Mouse (Mus musculus) lung, adult 18-20 months (tissue): ENCODE results near the gene Rbm20.
"Not testable (repeated sequence)": the region's sequence is repeated elsewhere in the genome, so short reads cannot be mapped to it uniquely, and the experiment has no call there.

ENCODE experiments used
- DNase-seq, 2 experiments: peaks; one replicate each; pipeline ENCODE4 v3.0.0; 2022; ENCODE audit warnings: mixed read lengths in 2 of 2

The Rbm20 gene

DNA sequence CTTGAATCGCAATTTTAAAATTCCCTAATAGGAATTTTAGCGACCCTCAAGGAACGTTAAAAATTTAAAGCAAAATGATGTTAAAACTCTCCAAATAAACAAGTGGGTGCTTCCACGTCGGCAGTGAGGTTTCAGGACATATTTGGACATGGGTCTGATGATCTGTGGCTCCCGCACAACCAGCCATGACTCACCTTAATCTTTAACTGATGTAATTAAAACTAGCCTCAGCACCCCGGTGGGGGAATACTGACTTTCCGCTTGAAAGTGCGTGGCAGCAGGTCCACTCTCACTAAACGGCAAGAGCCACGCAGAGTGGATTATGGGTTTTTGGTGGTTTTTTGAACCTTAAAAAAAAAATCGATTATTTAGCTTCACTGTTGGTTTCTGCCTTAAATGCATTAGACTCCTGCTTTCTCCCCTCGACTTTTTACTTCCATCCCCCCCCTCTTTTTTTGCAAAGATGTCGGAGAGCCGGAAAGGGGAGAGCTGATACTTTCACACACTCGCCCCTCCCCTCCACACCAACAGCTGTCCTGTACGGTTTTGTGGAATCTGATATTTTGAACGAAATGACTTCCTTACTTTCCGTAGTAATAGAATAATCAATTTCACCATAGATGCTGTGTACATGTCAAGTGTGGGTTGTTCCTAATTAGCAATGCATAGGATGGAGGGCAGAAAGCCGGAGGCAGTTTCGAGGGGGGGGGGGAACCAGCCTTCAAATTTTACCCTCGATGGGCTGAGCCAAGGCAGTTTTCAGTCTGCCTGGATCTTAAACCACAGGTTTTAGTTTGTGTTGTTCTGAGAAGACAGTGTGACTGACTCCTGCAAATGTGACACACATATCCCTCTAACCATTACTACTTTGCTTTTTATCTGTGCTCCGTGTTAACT is 117.1 kb downstream of the Rbm20 start:
- no peak for DNase-seq

DNA sequence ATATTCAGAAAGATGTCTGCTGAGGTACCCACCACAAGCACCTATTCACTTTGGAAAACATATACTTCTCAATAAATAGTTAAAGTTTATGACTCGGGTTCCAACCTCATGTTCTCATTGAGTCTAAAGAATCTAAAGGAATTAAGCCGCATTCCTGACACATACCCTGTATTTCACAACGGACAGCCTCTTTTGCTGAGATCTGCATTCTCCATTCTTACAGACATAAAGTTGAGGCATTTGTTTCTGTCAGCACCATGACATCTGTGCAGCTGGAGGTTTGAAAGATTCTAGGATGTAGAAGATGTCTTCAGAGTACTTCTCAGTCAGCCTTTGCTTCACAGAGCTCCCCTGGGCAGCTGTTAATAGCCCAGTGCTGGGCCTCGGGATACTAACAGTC is 117.9 kb downstream of the Rbm20 start:
- no peak for DNase-seq

DNA sequence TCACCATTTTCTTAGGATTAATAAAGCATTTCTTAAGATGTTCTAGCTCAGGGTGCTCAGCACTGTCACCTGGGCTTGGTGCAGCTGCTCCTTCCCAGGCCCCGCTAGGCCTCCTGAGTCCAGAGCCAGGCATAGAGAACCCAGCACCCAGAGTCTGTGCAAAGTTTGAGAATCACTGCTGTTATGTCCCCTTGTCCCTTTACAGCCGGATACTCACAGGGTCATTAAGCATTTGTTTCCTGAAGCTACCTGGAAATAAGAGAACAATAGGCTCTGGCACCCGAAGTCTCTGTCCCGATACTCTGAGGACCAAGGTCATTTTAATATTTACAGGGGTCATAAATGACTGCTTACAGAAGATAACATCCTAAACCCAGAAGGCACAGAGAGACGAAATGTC is 118.9 kb downstream of the Rbm20 start:
- DNase-seq = no peak

DNA sequence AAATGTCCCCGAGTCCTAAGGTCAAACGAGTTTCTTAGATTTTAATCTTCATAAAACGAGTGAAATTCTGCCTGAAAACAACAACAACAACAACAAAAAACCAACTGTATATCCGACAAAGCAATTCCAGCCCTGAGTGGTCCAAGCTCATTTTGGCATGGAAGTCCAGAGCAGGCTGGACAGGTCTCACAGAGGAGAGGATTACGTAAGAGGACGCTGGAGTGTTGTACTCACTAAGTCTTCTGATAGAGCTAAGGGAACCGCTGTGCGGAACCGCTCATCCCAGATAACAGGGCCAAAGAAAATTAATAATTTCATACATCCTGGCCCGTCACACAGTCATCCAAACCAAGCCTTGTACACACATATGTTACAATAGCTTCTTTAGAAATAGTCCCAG is 120.7 kb downstream of the Rbm20 start:
- peak in 1 of 2 experiments; percentile 33 for DNase-seq

DNA sequence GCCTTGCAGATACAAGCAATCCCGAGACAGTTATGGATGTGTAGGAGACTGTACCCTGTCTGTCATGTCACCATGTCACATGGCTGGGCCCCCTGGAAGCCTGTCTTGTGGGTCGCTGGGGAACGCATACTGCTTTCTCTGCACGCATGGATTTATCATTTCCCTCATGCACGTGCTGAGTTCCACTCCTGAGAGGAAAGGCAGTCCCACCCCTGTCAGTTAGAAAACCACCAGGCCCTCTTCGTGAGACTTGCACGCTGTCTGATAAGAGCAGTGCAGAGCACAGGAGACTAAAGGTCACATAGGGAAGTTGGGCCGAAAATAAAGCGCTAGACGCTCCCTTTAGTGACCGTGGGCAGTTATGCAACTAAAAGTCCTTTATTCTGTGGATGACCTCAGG is 122.8 kb downstream of the Rbm20 start:
- no peak for DNase-seq

DNA sequence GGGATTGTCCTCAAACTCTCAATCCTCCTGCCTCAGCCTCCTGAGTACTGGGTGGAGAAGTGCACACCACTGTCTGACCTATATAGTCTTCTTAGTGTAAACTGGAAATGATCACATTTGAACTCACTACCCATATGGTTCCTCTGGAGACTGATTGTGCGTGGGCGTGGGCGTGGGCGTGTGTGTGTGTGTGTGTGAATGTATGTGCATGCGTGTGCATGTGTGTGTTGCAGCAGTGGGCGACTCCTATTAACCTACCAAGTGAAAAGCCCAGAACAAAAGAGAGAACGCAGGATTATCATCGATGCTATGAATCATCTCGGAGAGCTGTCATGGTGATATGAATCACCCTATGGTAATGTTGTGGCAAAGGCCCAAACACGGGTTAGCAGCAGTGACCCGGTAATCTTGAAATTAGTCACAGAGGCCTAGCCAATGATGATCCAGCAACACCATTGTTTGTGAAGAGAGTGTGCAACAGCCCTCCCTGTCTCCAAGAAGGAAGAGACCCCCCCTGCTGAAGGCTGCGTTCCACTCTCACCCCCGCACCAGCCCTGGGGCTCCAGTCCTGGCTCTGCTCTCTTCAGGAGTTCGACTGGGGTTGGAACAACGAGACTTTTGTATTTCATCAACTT is 123.4 kb downstream of the Rbm20 start:
- DNase-seq = no peak

DNA sequence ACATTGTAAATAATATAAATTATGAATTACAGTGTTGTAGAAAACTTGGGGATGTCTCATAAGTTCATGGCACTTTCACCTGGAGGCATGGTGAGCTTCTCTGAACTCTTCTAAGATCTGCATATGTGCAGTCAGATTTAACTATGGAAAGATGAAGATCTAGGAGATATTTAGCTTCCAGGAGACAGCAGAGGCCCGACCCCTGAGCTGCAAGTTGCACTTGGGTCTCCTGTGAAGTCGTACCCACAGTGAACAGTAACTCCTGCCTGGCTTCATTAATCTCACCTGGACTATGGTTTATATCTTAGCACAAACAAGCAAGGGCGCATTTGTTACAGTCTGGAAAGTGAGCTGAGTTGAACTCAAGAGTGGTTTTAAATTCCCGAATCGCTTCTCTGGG is 124.3 kb downstream of the Rbm20 start:
- DNase-seq = no peak

DNA sequence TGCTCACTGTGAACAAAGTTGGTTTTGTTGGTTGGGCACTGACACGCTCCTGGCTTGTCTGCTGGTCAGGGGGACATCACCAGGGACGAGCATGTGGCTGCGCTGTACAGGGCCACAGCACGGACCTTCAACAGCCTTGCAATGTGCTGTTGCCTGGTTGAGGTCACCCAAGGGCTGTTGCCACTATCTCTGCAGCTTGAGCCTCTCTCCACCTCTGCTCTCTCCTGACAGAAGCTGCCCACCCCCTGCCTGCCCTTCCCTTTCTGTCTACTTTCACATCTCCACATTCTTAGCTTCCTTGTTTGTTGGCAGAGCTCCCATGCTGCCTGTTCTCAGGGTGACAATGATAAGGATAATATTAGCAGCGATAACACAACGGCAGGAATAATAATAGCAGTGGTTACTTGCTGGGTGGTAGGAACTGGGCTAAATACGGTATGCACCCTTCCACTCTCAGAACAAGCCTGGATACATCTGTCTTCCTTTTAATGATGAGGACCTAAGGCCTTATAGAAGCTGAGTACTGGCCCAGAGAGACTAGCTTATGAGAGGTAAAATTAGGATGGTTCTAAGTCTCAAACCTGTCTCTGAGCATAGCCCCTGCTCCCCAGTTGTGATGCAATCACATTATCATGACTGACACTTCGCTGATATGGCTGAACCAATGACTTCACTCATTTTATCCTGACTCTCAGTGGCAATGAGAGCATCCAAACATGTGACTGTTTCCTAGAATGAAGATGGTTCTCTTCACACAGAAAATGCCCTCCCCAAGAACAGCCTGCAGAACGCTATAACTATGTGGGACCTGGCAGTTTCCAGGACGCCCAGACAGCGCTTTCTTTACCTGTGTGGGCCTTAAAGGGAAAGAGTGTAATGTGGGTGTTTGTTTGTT is 124.9 kb downstream of the Rbm20 start:
- no peak for DNase-seq

DNA sequence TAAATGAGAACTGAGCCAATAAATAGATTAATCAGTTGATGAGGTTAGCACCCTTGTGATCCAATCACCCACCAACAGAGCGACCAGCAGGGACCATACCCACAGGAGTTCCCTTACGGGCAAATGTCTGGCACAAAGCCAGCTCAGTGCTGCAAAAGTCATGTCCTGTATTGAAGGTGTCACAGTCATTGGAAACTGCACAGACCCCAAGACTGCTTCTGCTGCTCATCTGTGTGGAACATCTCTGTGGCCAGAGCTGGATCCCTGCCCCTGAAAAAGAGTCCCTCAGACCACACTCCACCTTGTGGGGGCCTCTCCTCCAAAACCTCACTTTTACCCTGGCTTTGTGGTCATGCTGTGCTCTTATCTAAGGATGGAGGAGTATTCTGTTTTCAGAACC is 126.8 kb downstream of the Rbm20 start:
- no peak for DNase-seq

DNA sequence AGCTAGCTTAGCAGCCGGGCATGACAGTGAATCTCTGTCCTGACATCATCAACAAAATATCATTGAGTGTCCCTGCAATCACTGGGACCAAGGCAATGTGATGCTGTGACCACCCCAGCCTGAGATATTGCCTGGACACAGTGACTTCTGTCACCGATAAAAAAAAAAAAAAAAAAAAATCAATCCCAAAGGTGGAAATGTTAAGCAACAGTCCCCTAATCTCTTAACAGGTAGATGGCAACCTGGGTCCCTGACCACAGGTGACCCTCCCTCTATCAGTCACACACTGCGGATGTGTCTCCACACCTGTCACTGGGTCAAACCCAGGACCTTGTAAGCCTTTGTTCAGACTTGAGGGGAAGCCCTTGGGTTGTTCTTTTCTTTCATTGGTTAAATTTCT is 128.0 kb downstream of the Rbm20 start:
- no peak for DNase-seq

DNA sequence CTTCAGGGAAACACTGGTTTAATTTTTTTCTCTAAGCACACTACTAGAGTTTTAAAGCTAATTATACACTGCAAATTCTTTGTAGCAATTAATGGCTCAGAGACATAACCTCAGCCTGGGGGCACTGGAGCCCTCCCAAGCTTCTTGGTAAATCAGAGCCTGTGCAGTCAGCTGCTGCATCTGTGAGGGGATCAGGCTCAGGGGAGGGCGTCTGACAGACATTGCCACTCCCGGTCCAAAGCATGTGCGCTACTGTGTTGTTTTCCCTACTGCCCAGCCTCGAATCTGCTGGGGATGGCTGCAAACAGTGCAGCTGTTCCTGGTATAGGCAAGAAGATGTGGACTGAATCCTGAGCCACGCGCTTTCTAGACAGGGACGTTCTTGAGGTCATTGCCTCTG is 129.0 kb downstream of the Rbm20 start:
- no peak for DNase-seq

DNA sequence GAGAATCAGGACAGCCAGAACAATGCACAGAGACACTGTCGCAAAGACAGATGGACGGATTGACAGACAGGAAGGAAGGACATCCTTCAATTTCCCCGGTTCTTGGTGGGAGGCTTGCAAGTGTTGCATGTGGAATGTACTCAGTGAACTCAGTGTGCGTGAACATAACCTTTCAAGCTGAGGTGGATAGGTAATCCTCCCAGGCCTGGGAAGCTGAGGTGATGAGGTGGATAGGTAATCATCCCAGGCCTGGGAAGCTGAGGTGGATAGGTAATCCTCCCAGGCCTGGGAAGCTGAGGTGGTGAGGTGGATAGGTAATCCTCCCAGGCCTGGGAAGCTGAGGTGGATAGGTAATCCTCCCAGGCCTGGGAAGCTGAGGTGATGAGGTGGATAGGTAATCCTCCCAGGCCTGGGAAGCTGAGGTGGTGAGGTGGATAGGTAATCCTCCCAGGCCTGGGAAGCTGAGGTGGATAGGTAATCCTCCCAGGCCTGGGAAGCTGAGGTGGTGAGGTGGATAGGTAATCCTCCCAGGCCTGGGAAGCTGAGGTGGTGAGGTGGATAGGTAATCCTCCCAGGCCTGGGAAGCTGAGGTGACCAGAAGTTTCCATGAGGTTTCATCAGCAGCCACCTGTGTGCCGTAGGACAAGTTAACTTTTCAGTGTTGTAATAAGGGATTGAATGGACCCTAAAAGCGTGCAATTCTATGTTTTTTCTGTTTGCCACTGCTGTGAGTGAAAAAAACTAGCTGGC is 129.6 kb downstream of the Rbm20 start:
- not testable (repeated sequence) for DNase-seq

DNA sequence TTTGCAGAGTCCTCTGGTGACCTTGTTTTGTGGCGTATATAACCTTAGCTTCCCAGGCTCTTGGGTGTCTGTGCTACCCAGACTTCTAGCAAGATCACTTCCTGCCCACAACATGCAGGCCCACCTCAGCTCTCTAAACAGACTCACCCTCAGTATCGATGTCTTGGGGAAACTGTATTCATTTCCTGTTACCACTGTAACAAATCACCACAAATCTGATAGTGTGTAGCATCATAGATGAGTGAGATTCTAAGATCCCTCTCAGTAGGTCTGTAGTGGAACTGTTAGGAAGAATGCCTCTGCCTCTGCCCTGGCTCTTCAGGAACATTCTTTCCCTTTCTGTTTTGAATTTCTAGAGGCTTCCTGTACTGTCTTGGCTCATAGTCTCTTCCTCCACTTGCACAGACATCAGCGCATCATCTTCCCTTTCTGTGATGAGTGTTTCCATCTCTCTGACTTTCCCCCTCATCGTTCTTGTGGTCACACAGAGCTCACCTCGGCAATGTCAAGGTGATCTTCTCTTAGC is 130.2 kb downstream of the Rbm20 start:
- DNase-seq = no peak

DNA sequence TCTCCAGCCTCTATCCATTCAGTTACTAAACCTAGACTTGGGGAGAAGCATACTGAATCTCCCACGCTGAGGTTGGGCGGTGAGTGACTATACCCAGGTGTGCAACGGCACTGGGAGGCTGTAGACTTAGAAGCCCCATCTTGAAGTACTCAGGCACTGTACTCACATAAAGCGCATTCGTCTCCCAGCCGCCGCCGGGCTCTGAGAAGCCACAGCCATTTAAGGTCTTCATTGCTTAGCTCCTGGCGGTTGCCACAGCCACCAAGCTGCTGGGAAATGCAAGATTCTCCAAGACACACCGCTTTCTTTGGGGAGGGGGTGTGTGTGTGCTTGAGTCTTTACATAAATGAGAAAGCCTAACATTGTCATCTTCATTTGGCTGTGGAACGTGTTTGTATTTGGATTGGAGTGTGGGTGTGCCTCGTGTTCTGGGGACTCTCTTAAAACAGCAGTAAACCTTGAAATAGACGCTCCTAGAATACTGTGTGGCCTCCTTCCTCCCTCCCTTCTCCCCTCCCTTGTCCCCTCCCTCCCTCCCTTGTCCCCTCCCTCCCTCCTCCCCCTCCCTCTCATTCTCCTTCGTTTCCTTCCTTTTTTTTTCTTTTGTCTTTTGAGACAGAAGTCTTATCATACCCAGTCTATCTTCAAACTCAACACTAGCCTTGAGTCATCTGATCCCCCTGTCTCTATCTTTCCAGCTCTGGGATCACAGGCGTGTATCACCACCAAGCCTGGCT is 131.1 kb downstream of the Rbm20 start:
- no peak for DNase-seq

DNA sequence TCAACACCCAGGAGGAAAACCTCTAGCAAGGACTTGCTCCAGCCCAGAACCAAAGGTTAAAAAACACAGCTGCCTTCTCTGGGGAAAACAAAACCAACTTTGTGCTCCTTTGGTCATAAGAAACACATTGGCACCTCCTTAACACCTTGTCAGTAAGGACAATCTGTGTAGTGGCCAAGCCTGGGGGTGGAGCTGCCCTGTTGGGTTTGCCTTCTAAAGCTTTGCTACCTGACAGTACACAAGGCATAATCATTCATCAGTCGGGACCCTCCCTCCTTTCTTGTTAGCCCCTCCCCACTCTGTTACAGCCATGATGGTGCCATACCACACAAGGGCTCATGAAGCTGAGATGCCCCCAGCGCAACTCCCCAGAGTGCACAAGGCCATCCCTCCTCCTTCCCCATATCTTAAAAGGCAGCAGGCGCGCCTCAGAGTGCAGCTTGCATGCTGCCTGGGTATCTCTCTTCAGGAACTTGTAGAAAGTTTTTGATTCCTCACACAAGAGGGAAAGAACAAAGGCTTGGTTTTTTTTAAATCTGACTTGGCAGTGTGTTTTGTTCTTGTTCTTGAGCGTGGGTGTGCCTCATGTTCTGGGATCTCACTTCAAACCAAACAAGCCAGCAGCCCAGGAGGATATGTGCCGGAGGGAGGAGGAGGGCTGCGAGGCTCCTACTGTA is 132.2 kb downstream of the Rbm20 start:
- no peak for DNase-seq

DNA sequence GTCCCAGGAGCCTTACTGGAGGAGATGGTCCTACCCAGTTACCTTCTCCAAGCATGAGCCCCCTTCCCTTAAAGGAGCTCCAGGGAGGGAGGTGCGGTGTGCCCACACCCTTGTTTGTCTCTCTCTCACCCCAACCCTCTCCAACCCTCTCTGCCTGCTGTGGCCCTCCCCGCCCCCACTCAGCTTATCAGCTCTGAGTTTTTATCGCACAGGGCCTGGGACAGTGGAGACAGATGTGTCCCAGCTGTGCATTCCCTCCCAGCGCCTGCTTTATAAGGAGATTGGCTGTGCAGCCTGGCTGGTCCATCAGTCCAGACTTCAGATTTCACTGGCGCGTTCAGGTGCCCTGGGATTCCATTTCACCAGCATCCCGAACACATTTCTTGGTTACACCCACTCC is 132.9 kb downstream of the Rbm20 start:
- DNase-seq = peak in 1 of 2 experiments; percentile 37

DNA sequence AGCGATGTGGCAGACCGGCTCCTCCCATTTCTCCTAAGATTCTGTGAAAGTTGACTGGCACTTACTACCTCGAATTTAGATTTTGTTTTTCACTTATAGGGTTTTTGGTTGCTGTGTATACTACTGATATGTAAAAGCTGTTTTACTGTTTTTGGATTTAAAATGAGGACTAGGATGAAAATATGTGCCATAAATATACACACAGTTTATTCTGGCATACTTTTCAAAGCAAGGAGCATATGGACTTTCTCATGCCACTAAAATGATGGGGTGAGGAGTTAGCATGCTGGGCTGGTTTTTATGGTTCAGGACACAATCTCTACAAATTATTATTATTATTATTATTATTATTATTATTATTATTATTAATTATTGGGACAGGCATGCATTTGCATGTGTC is 133.5 kb downstream of the Rbm20 start:
- DNase-seq = no peak

DNA sequence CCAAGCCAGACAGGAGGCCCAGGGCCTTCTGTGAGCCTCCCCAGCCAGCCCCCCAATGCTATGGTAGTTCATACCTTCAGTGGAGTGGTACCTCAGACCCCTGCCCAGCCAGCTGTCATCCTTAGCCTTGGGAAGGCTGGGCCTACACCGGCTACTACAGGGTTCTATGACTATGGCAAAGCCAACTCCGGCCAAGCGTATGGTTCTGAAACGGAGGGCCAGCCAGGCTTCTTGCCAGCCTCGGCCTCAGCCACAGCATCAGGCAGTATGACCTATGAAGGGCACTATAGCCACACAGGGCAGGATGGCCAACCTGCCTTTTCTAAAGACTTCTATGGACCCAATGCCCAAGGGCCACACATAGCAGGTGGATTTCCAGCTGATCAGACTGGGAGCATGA is 136.5 kb downstream of the Rbm20 start:
- no peak for DNase-seq

DNA sequence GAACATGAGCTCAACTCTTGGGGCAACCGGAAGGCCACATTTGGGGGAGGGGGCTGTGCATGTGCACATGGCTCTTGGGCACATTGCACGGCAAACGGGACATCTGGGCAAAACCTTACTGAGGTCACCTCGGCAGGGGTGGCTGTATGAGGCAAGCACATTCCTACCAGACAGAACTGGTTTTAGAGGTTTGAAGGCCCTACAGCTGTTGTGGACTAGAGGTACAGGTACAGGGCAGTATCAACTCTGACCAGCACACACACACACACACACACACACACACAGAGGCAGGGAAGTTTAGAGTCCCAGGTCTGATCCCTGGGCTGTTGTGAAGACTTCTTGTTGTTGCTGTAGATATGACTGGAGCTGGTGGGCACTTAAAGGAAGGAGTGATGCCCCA is 138.6 kb downstream of the Rbm20 start:
- no peak for DNase-seq

DNA sequence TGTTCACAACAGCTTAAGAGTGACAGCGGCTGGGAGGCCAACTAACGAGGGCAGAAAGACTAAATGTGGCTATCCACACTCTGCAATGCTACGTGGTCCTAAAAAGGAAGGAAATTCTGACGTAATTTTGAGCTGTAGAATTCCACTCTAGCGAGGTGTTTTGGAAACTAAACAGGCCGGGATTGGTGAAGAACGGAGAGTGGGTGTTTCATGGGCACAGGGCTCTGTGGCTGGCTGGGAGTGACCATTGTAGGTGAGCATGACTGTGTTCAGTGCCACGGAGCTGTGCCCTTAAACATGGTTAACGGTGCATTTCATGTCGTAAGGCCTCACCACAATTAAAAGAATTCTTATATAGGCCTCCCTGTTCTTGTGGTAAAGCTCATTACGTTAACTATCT is 139.1 kb downstream of the Rbm20 start:
- DNase-seq = no peak

DNA sequence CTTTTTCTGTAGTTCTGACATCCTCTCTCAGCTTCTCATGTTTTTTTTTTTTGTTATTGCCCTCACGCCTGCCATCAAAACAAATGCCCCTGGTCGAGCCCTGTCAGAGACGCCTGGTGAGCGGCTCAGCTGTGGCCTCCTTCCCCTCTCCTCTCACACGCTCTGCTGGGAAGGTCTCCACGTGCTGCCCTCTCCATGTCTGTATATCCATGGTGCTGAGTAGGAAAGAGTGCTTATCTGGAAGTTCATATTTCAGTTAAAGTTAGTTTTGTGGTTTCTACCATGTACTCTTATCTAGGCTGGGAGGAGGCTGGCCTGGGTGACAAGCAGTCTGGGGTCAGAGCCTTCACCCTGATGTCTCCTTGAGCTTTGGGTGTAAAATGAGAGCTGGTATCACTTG is 142.2 kb downstream of the Rbm20 start:
- no peak for DNase-seq
